Mouse (Mus musculus) ovary, postnatal 10 days (tissue): Measurements from ENCODE around the gene Npr3.
"Not testable (repeated sequence)": the region's sequence is repeated elsewhere in the genome, so short reads cannot be mapped to it uniquely, and the experiment has no call there.

Source experiments
- DNase-seq: peaks from one replicate; pipeline ENCODE4 v3.0.0; 2022; ENCODE audit warnings: low spot score

The Npr3 gene

DNA sequence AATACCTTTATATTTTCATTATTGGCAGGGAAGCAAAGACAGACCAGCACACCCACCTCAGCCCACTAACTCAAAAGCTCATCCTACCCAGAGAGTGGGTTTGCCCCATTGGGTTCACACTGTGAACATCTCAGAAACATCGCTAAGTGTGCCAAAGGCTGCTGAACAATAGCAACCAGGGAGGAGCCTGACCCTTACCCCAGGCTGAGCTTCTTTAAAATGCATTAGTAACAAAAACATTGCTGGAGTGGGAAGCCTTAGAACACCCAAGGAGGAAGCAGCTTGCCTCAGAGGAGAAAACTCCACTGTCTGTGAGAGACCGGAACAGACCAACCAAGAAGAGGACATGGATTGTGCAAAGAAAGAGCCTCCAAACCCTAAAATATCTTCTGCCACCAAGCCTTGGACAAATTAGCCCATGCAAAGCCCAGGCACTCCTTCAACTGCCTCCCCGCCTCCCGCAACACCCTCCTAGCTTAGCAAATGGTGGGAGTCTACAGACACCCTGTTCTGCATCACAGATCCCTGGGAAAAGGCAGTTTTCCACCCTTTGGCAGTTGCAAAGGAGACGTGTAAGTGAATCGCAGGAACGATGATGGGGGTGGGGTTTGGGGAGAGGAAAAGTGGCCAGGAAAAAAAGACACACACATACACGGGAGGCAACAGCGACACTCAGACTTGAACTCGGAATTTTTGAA is 24.4 kb downstream of the Npr3 start:
- DNase-seq, result no peak

DNA sequence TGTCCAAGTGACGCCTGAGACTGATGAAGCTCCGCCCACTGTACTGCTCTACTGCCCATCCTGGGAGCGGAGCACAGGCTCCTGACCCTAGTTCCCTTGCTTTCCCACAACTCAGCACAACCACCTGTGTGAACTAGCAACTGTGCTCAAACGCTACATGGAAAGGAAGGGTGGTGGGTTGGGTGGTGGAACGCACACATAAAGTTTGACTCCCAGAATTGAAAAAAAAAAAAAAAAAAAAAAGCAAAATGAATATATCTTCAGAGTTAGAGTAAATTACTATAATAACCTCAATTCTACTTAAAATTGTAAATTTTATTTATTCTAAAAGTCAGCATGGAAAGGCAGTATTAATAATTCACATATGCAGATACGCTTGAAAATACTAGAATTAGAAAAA is 25.3 kb downstream of the Npr3 start:
- no peak for DNase-seq

DNA sequence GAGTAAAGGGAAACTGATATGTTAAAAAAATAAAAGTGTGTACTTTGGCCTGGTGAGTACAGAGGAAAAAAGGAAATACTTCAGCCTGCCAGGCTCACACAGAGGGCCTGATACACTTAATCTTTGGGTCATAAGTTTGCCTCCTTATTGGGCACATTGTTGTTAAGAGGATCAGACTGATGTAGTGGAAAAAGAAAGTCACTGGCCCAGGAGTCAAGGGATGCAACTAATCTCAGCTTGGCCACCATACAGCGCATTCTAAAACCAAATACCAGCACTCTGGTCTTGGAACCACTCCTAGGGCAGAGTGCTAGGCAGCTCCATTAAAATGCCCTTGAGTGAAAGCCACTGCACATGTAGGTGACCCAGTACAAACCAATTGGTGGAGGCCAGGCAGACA is 28.8 kb downstream of the Npr3 start:
- no peak for DNase-seq

DNA sequence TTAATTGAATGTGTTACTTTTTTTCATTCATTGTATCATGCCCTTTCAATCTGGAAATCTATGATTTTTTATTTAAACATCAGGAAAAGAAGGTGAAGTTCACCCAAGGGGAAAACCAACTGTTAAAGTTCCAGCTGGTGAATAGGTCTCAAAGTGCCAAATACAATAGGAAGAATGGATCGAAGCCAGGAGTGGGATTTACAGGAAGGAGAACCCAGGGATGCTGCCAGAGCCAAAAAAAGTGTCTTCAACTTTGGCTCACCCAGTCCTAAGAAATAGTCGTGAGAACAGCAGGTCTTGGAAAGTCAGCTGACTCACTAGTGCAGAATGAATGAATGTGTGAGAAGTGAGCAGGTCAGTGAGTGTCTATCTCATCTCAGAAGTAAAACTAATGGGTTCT is 29.8 kb downstream of the Npr3 start:
- DNase-seq, result no peak

DNA sequence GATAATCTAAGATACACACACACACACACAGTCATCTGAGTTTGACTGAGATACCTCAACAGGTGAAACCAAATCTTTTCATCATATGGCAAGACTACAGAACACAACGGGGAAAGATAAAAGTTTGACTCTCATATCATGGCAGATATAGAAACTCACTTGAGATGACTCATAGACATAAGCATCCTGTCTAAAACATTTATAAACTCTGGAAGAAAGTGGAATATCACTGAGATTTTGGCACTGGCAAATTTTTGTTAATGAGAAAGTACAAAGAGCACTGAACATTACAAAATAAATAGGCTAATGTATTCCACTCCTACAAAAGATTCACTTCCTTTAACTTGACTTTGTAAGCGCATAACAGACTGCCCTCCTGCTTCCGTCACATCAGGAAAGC is 40.2 kb downstream of the Npr3 start:
- no peak for DNase-seq

DNA sequence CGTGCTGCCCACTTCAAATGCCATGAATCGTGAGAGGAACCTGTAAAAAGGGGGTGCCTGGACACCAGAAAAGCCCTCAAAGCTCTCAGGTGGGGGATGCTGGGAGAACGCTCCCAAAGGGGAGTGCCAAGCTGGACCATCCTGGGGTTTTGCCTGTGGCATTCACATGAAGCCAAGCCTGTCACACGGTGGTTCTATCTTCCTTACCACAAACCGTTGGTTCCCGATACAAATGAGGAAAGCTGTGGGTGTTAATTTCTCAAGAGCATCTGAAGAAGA is 43.6 kb downstream of the Npr3 start:
- DNase-seq, result no peak

DNA sequence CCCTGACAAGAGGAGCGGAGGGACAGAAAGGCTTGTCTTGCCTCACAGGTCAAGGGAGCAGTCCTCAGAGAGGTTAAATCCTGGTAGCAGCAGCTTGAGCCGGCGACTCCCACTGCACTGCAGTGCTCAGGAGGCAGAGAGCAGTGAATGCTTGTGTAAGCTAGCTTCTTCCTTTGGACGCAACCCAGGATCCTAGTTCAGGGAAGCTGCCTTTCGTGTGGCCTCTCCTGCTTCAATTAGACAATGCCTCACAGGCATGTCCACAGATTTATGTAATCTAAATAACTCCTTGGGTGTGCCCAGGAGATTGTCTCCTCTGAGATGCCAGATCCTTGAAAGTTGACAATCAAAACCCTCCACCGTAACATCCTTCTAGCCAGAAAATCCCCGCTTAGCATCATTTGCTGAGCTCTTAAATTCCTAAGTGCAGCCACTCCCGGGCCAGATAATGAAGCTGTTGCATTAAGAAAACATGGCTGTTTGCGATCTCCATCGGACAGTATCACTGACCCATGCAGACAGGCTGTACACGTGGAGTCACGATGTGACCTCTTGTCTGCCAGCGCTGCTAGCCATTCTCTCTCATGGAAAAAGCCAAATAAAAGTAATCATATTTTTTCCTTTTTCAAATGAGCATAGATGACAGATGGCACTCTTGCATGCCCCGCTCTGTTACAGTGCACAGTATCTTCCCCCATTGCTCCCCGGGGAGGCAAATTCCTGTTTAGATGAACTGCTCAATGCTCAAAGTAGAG is 44.1 kb downstream of the Npr3 start:
- no peak for DNase-seq

DNA sequence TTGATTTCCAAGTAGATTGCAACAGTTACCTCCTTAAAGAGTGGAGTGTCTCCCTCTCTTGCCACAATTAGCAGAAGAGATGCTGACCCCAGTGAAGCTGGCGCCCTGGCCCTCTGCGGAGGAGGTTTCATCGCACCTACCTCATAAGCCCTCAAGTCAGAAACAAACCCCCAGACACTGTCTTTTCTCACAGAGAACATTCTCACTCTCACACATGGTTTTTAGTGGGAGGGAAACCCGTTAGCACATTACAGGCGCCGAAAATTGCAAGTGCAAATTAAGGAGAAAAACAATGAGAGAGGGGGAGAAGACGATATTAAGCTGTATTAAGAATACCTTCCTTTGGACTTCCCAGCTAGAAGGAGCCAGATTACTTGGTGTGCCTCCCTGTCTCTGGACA is 44.8 kb downstream of the Npr3 start:
- DNase-seq, result no peak

DNA sequence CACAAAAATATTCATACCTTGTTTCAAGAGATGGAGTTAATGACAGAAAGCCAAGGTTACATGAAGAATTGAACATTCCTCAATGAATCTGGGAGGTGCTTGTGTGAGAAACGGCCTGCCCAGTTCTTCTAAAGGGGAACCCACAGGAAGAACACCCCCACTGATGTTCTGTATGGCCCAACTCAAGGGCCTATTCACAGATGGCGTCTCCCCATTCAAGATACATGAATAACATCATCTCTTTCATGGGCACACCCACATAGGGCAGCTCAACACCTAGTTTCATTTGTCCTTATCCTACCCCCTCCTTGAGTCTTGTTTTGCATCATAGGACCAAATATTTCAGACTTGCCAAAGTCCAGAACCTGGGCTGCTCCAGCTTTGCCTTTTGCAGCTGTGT is 46.8 kb downstream of the Npr3 start:
- no peak for DNase-seq

DNA sequence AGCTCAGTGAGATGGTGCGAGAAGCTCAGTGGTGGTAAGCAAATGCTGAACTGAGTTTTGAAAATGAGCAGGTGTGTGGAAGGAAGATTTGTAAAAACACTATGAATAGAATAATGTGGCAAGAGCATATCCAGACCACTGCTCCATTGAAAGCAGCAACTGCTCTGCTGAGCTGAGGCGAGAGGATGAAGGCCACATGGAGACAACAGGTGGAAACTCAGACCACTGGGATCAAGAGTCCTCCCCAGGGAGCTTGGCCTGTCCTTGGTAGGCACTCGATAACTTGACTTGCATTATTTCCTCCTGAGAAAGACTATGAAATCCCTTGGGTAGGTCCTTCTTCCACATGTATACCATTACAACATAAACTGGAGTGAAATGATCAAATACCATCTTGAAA is 47.3 kb downstream of the Npr3 start:
- DNase-seq, result no peak

DNA sequence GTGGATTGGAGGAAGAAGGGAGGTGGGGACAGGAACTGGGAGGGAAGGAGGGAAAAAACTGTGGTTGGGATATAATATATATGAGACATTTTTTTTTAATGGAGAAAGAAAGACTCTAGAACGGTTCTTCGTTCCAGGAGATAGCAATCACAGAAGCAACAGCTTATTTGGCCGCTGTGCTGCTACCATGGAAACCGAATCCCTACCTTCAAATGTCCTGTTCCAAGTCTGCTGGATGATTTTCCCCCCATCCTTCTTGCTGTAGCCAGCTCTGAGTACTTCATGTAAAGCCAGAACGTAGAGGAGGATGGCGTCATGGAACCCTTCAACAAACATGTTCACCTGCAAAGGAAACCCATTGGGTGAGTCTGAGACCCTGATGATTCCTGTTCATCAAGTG is 48.7 kb downstream of the Npr3 start:
- DNase-seq, result no peak

DNA sequence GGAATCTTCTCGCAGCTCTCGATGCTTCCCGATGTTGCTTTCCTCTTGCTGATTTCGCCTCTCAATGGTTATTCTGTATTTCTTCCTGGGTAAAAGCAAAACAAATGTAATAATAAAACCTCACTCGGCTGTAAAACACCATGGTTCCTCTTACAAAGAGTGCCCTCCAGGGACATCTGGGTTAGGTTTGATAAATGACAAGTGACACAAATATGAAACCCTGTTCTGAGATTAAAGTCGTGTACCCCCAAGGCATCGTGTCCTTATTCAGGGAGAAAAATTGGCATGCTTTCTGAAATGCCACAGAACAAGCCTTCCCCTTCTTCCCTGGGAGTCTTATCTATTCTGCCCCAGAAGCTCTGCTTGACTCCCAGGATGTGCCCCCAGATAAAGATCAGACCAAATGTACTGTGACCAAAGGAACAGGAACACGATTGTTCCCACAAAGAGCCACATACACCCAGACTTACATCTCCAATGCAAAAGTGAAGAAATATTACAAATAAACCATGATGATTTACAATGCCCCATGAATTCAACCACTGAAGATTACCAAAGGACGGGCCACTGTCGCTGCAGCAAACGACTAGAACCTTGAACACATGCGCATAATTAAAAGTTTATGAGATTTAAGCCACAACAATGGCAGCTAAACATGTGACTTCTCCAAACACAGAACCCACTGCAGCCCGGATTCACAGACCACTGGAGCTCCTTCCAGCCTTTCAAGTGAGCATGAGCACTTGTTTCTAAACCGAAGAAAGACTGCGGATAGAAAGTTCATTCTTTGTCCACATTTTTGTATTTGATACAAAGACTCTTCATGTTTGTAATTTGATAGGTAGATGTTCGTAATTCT is 61.7 kb downstream of the Npr3 start:
- DNase-seq, result no peak

DNA sequence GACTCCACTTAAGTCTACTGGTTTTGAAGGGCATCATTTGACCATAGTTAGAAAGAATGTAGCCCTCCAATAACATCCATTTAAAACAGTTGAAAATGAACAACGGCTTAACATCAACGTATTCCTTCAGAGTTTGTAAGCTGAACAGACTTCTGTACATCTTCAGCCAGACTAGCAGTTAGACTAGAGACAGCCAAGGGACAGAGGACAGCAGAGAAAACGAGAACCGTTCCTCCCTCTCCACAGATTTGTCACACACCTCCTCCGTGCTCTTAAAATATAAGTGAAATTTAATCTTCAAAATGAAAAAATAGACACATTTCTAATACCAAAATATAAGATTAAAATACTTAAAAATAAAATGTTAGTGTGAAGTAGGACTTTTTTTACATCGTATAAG is 63.0 kb downstream of the Npr3 start:
- no peak for DNase-seq

DNA sequence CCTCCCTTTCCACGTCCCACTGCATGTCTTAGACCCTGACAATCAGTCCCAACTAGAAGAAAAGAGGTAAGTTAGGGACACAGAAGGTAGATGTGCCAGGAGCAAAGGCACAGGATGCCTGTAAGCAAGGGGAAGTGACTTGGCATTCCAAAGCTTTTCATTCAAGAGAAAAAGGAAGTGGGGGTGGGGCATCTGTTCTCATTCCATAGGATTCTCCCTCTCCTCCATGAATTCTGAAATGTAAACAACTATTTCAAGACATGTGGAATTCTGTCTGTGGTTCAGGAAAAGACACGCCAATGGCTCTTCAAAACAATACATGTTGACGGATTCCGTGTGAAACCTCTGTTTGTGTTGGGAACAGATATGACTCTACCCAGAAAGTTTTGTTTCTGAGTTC is 65.3 kb downstream of the Npr3 start:
- DNase-seq, result no peak

DNA sequence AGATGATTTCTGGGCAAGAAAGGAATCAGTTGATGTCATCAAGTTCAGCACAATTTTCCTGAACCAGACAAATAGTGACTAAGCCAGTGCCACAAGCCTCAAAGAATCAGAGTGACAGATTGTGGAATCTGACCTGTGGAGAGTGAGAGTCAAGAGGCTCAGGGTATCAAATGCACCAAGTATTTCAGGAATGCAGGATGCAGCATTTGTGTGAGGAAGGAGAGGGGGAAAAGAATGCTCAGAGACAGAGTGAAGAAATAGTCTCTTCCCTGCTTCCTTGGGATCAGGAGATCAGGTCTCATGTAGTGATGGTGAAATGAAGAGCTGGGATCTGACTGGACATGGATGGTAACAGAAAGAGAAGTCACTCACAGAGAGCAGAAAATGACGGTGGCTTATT is 71.2 kb downstream of the Npr3 start:
- DNase-seq, result no peak

DNA sequence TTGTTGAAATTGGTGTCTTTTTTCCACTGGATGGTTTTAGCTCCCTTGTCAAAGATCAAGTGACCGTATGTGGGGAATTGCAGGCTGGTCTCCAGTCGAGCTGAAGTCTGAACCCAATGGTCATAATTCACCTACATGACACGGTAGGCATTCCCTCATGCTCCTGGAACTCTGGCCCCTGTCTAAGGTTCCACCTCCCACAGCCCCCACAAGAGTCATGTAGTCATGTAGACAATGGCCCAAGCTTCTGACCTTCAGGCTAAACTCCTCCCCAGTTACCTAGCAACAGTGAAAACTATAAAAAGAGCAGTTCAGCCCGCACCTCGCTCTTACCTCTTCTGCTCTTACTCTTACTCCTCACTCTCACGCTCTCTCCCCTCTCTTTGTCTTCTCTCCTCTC is 84.7 kb downstream of the Npr3 start:
- DNase-seq, result not testable (repeated sequence)

DNA sequence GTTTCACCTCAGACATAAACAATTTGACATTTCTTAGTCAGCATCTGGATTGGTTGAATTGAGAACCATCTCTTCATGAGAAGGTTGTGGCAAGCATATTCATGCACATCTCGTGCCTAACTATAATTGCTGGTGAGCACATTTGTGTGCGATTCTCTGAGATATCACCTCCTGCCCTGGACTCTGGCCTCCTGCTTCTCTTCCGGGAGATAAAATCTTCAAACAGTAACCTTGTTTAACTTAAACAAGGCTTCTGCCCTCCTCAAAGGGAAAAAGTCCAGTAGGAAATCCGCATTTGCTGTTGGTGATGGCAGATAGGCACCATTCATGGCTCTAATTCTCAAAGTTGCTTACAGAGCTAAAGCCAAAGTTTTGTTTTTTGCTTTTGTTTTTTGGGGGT is 91.5 kb downstream of the Npr3 start:
- DNase-seq, result no peak

DNA sequence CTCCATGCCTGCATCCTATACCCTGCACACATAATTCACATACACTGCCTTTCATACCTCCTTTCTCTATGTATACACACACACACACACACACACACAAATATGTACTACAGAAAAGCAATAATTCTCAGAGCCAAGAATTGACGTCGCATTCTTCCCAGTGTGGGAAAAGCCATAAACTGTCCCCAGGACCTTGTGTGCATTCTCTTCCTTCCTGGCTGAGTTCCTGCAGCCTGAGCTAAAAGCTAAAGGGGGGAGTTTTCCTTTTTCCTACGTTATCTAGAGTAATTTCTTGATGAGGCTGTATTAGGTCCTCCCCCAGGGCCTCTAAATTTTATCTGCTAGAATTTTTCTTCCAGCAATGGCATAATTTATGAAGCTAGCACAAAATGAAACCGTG is 103.5 kb downstream of the Npr3 start:
- DNase-seq, result no peak

DNA sequence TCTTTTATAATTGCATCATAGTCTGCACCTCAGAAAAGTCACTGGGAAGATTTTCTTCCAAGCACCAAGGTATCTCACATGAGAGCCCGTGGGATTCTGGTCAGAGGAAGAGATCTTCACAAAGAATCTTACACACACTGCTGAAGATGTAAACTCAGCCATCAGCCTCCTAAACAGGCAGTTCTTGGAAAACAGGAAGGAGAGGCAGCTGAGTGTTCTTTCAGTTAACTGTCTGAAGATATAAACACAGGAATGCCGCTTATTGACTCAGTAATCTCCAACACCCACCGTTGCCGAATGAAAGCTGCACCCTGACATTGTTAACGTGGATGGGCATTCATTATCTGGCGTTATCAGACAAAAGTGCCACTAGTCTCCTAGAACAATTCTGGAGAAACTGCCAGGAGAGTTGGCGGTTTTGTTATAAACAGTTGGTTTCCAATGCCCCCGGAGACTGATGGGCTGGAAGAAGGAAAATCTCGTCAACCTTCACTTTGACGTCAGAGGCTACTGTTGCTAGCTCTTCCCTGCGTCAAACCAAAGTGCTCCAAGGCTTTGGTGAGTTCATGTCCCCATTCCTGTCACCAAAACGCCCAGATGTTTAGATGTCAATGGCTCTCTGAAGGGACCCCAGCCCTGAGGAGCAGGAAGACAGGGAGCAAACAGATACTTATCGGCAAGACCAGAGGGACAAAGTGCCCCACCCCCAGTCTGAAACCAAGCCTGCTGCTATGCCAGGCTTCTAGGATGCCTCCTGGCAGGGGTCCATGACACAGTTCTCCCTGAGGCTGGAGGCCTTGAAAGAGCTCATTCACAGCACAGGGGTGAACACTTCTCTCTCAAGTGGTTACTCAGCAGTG is 105.0 kb downstream of the Npr3 start:
- DNase-seq, result no peak

DNA sequence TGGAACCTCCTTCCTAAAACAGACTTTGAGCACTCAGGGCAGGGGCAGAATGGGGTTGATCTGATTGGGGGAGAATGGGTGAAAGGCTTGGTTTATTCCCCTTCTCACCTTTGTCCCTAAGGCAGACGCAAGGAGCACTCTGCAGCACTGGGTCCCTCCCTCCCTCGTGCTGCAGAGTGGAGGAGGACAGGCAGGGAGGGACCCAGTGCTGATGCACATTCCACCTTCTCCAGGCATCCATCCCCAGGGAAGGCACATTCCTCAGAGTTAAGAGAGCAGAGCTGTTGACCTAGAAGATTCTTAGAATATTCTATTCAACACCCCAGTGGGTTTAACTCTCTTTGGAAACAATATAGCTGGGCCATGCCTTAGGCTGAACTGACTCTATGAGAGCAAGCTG is 112.5 kb downstream of the Npr3 start:
- DNase-seq, result no peak
